Mouse (Mus musculus) intestine, postnatal 0 days (tissue): ENCODE measurements at regions not wholly inside any gene's neighbourhood (a gene's known extent, or its start where the extent isn't known, plus 50 kb on each side); places are given as distances from the start of the nearest gene placed in this dataset.

Source experiments
- ATAC-seq: fragments of 200-750 bp; cut with Nextera tagmentation; 2 replicates; pipeline ENCODE4 v1.8.0; 2017; ENCODE audit warnings: mild to moderate bottlenecking, moderate TSS enrichment, moderate library complexity
- H3K27ac ChIP-seq: fragments of 300-500 bp; sonication (generic); 2 replicates; pipeline ENCODE4 v1.5.1; 2014; ENCODE audit warnings: mild to moderate bottlenecking, low read depth, low read length, moderate library complexity
- H3K27me3 ChIP-seq: fragments of 300-500 bp; sonication (generic); replicated peaks from 2 replicates; pipeline ENCODE4 v1.6.1; 2014; ENCODE audit warnings: low read length, mixed read lengths; ENCODE audit not compliant: control insufficient read depth, insufficient read depth
- H3K36me3 ChIP-seq: fragments of 300-500 bp; sonication (generic); 2 replicates; pipeline ENCODE4 v1.6.1; 2014; ENCODE audit warnings: mild to moderate bottlenecking, moderate library complexity; ENCODE audit not compliant: control insufficient read depth, insufficient read depth
- H3K4me1 ChIP-seq: fragments of 300-500 bp; sonication (generic); replicated peaks from 2 replicates; pipeline ENCODE4 v1.6.1; 2014; ENCODE audit warnings: antibody characterized with exemption, low read length, mixed read lengths; ENCODE audit not compliant: control insufficient read depth, insufficient read depth
- H3K4me2 ChIP-seq: fragments of 300-500 bp; sonication (generic); replicated peaks from 2 replicates; pipeline ENCODE4 v1.6.1; 2014; ENCODE audit warnings: low read depth, mild to moderate bottlenecking, moderate library complexity
- H3K4me3 ChIP-seq: fragments of 300-500 bp; sonication (generic); 2 replicates; pipeline ENCODE4 v1.5.1; 2014; ENCODE audit warnings: low read depth, low read length
- H3K9ac ChIP-seq: fragments of 300-500 bp; sonication (generic); 2 replicates; pipeline ENCODE4 v1.6.1; 2014; ENCODE audit warnings: mild to moderate bottlenecking, low read depth, low read length
- H3K9me3 ChIP-seq: fragments of 300-500 bp; sonication (generic); 2 replicates; pipeline ENCODE4 v1.6.1; 2016; ENCODE audit warnings: mixed run types; ENCODE audit not compliant: control insufficient read depth
- CTCF ChIP-seq: sonication (generic); IDR thresholded peaks from 2 replicates; pipeline ENCODE4 v1.5.1; 2016; ENCODE audit warnings: low read depth, mild to moderate bottlenecking, control low read depth, antibody characterized with exemption, moderate library complexity
- WGBS: fragments of 180-500 bp; shearing (Covaris S2); extraction: QIAGEN DNeasy Blood & Tissue Kit; methylation state at CpG from one replicate; pipeline ENCODE4 v1.1.7; 2014; 5-methylcytosine and 5-hydroxymethylcytosine counted together

GRCm38 (mm10) chr6:25236616-25237015 is 280.5 kb upstream of the Tmem229a start:
- WGBS = 87% methylated on average over 3 of the region's 3 CpGs
- Histone ChIP-seq H3K4me2 (no peak overlapping the region), H3K27me3 (no peaks in the 10 kb centered on the region), H3K9me3 (no peaks in the 10 kb centered on the region), H3K9ac (no peak overlapping the region), H3K36me3 (no peaks in the 10 kb centered on the region), H3K4me3 (no peak overlapping the region), H3K27ac (no peak overlapping the region), H3K4me1 (no peaks in the 10 kb centered on the region)
- ATAC-seq = no peak
- TF ChIP-seq CTCF = no peak
